Mouse (Mus musculus): Measurements from ENCODE around the gene Cbll1. TPM values are rescaled to one million over a fixed set of nuclear protein-coding genes. Genes with fewer than 3 reads are reported as not detected.

Gene Cbll1
- polyA plus RNA-seq (2017; shearing (Covaris generic)), result 35.2 TPM

DNA sequence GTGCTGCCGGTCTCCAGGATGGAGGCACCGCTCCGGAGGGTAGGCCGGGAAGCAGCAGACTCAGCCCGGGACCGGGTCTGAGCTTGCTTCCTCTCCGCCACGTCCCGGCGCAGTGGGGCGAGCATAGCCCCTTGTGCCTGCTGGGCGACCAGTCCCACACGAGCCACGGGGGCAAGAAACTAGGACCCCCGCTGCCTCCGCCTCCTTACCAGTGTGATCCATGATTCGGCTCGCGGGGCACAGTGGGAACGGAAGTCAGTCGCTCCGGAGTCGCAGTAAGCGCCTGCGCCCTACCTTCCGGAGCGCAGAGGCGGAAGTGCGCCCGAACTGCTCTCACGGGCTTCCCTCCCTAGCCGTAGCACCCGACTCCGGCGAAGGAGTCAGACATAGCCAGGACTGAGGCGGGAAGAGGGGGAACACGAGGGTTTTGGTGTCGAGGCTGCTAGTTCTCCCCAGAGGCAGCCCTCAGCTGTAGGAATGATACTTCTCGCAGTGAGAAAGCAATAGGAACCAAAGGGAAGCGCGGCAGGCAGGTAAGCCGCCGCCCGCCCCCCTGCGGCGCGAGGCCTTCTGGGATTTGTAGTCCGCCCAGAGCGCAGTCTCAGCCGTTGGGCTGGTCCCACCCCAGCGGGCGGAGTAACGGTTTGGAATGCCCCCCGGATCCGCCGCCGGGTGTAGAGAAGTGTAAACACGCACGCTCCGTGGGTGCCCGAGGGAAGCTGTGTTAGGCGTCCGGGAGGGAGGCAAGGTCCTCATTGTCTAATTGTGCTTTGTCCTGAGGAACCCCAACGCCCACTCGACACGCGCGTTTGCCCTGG is at the start of gene Cbll1:
TSS of gene Cbll1 (minus strand) at position 303 of the 818 bp plus-strand sequence.

Other genes with a start within 250 kb of the Cbll1 start
- not detected for gene Lamb1, start 234.4 kb downstream of the Cbll1 start, polyA plus RNA-seq (2017; shearing (Covaris generic))
- 77.8 TPM for gene Dld, start 148.2 kb downstream of the Cbll1 start, polyA plus RNA-seq (2017; shearing (Covaris generic))
- 0.51 TPM for gene Slc26a3, start 108.7 kb downstream of the Cbll1 start, polyA plus RNA-seq (2017; shearing (Covaris generic))
- gene Slc26a4, start 60.4 kb upstream of the Cbll1 start, polyA plus RNA-seq (2017; shearing (Covaris generic)), result 0.35 TPM
- gene Bcap29, start 135.0 kb upstream of the Cbll1 start, polyA plus RNA-seq (2017; shearing (Covaris generic)), result 40.5 TPM
- 8.0 TPM for gene Dus4l, start 155.2 kb upstream of the Cbll1 start, polyA plus RNA-seq (2017; shearing (Covaris generic))
- gene Cog5, start 155.3 kb upstream of the Cbll1 start, polyA plus RNA-seq (2017; shearing (Covaris generic)), result 36.6 TPM
- 0.13 TPM for gene Gpr22, start 214.3 kb upstream of the Cbll1 start, polyA plus RNA-seq (2017; shearing (Covaris generic))